Mouse (Mus musculus): ENCODE results near the gene Gstt3.

DNA sequence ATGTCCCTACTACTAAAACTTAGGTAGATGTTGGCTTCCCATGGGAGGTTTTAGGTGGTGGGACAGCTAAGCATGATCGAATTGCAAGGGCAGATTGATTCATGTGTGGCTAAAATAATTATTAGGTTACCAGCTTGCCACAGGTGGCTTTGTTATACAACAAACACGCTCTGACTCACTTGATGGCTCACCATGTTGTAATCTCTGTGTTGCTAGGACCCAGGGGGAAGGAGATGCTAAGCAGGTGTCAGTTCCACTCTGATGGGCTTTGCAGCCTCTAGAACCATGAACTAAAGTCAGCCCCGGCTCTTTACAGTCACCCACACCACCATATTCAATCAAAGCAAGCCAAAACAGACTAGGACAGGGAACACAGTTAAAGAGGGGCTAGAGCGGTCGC, 38.7 kb upstream of the Gstt3 start:
- no peak for TF ChIP-seq CTCF (IDR thresholded peaks at IDR 0.05; ENCODE audit: extremely low read depth, insufficient read depth, insufficient read length, insufficient replicate concordance)
- no peak for TF ChIP-seq POLR2A (IDR thresholded peaks at IDR 0.05; ENCODE audit: low read depth, low read length)
